In genomic region chr5:121543370-121543769, GRCm38 (mm10) we compare ENCODE assay signal across 33 mouse cellular contexts. TPM values are rescaled to one million over a fixed set of nuclear protein-coding genes. Genes with fewer than 3 reads are reported as not detected.
DNase-seq lines count a peak whose midpoint lies in the region; ATAC-seq and TF ChIP-seq lines count a peak whose summit lies in the region.
"Had no signal": no experiment of that assay in that cellular context is flagged by ENCODE, and none has a peak within 500 bp of the region (broad histone marks: within the 10 kb centered on the region; RNA-seq: fewer than 3 reads in every experiment).

No protein-coding gene starts in this region.

- no peaks in the 10 kb centered on the region for H3K27me3 ChIP-seq in hindbrain, embryonic 13.5 days
- H3K27me3 ChIP-seq in hindbrain, embryonic 10.5 days (ENCODE audit: insufficient read depth, poor library complexity, severe bottlenecking): no peaks in the 10 kb centered on the region
- no peaks in the 10 kb centered on the region for H3K27me3 ChIP-seq in lung, embryonic 15.5 days
- no peaks in the 10 kb centered on the region for H3K27me3 ChIP-seq in myocyte (ENCODE audit: control insufficient read depth, insufficient read depth, insufficient read length)
- no peaks in the 10 kb centered on the region for H3K27me3 ChIP-seq in forebrain, postnatal 0 days (ENCODE audit: insufficient read depth, low read length)
- H3K27me3 ChIP-seq: embryonic facial prominence, embryonic 15.5 days; heart, embryonic 13.5 days; hindbrain, embryonic 12.5 days; stomach, embryonic 15.5 days had no signal

- 87% methylated on average over 3 of the region's 3 CpGs for WGBS in hindbrain, embryonic 13.5 days
- WGBS in hindbrain, embryonic 10.5 days: 88% methylated on average over 3 of the region's 3 CpGs
- WGBS in lung, embryonic 15.5 days: 78% methylated on average over 3 of the region's 3 CpGs
- WGBS in lung, adult 2 months: 71% methylated on average over 3 of the region's 3 CpGs
- WGBS in forebrain, postnatal 0 days: 72% methylated on average over 3 of the region's 3 CpGs

- H3K36me3 ChIP-seq in hindbrain, embryonic 13.5 days: peaks cover 3% of the 10 kb centered on the region; the same call in 1 of the 2 replicates
- H3K36me3 ChIP-seq in hindbrain, embryonic 10.5 days: peaks cover 21% of the 10 kb centered on the region
- no peaks in the 10 kb centered on the region for H3K36me3 ChIP-seq in lung, embryonic 15.5 days
- H3K36me3 ChIP-seq in ES-E14 (ENCODE audit: control insufficient read depth, insufficient read depth, low read length, poor library complexity, severe bottlenecking): no peaks in the 10 kb centered on the region
- no peaks in the 10 kb centered on the region for H3K36me3 ChIP-seq in myocyte (ENCODE audit: control insufficient read depth, insufficient read depth)
- peaks cover 5% of the 10 kb centered on the region; the same call in 1 of the 2 replicates for H3K36me3 ChIP-seq in forebrain, postnatal 0 days (ENCODE audit: insufficient read depth)
- H3K36me3 ChIP-seq: hindbrain, embryonic 12.5 days; stomach, embryonic 15.5 days had no signal

- H3K4me3 ChIP-seq in hindbrain, embryonic 13.5 days: no peak overlapping the region
- no peak overlapping the region for H3K4me3 ChIP-seq in hindbrain, embryonic 10.5 days
- no peak overlapping the region for H3K4me3 ChIP-seq in lung, embryonic 15.5 days
- no peak overlapping the region for H3K4me3 ChIP-seq in lung, adult 2 months (replicated peaks; ENCODE audit: extremely low read depth, low read depth, low read length)
- no peak overlapping the region for H3K4me3 ChIP-seq in ES-E14 (ENCODE audit: insufficient read depth in 1 of 2, low read depth in 1 of 2, low read length in 2 of 2, poor library complexity in 1 of 2, severe bottlenecking in 1 of 2)
- H3K4me3 ChIP-seq in myocyte: no peak overlapping the region
- H3K4me3 ChIP-seq in forebrain, postnatal 0 days (ENCODE audit: low read depth, low read length): no peak overlapping the region

- H3ac ChIP-seq in myocyte (ENCODE audit: control insufficient read depth, insufficient read length): no peak overlapping the region

- H3K27ac ChIP-seq in hindbrain, embryonic 13.5 days: no peak overlapping the region
- no peak overlapping the region for H3K27ac ChIP-seq in hindbrain, embryonic 10.5 days
- no peak overlapping the region for H3K27ac ChIP-seq in lung, embryonic 15.5 days
- no peak overlapping the region for H3K27ac ChIP-seq in ES-E14 (ENCODE audit: insufficient read depth, low read depth, low read length, poor library complexity, severe bottlenecking)
- no peak overlapping the region for H3K27ac ChIP-seq in forebrain, postnatal 0 days (ENCODE audit: low read depth, low read length)
- H3K27ac ChIP-seq: embryonic facial prominence, embryonic 15.5 days; forebrain, embryonic 10.5 days; heart, embryonic 13.5 days; hindbrain, embryonic 12.5 days; limb, embryonic 10.5 days; stomach, embryonic 15.5 days had no signal

- ATAC-seq in hindbrain, embryonic 13.5 days (ENCODE audit: low FRiP score): no peak
- no peak for ATAC-seq in lung, embryonic 15.5 days (ENCODE audit: borderline replicate concordance, extremely low read depth, low FRiP score, low TSS enrichment)
- no peak for ATAC-seq in forebrain, postnatal 0 days
- ATAC-seq: activated CD4-positive, CD25-positive, alpha-beta regulatory T cell, adult 4 months; forebrain, embryonic 16.5 days; intestine, embryonic 16.5 days had no signal

- TF ChIP-seq CTCF in lung, adult 2 months (IDR thresholded peaks at IDR 0.05; ENCODE audit: insufficient read depth, low read length): no peak
- no peak for TF ChIP-seq CTCF in forebrain, postnatal 0 days (IDR thresholded peaks at IDR 0.05; ENCODE audit: low read depth)

- DNase-seq in hindbrain, embryonic 10.5 days (ENCODE audit: low spot score): no peak
- no peak for DNase-seq in lung, adult 2 months
- no peak for DNase-seq in ES-E14 (ENCODE audit: low read depth, low spot score)
- no peak for DNase-seq in forebrain, postnatal 0 days
- DNase-seq in right cerebral cortex, adult 2 months (ENCODE audit: low spot score in 2 of 2): no peak
- DNase-seq: cerebellum, adult 2 months; cerebellum, postnatal 25 days; embryo, embryonic 11 days; gastrocnemius, postnatal 14 days; heart, adult 18-20 months; heart, postnatal 14 days; kidney, adult 9 months; kidney, postnatal 14 days; right cerebral cortex, adult 18-20 months; thymus, postnatal 36 days had no signal

- H3K4me2 ChIP-seq in hindbrain, embryonic 13.5 days: no peak overlapping the region
- H3K4me2 ChIP-seq in lung, embryonic 15.5 days: peak overlapping the region; percentile 79; the same call in 1 of the 2 replicates
- H3K4me2 ChIP-seq in myocyte (ENCODE audit: low read depth): peak overlapping the region; percentile 84
- H3K4me2 ChIP-seq in forebrain, postnatal 0 days (ENCODE audit: low read depth): no peak overlapping the region; the same call in 1 of the 2 replicates

- H3K9ac ChIP-seq in hindbrain, embryonic 13.5 days: peak overlapping the region; percentile 46; the same call in 1 of the 2 replicates
- H3K9ac ChIP-seq in lung, embryonic 15.5 days: no peak overlapping the region
- no peak overlapping the region for H3K9ac ChIP-seq in ES-E14 (ENCODE audit: insufficient read depth, low read depth, low read length, poor library complexity, severe bottlenecking)
- H3K9ac ChIP-seq in forebrain, postnatal 0 days: no peak overlapping the region
- H3K9ac ChIP-seq: embryonic facial prominence, embryonic 15.5 days; heart, embryonic 13.5 days; stomach, embryonic 15.5 days had no signal

- no peaks in the 10 kb centered on the region for H3K9me3 ChIP-seq in hindbrain, embryonic 13.5 days
- no peaks in the 10 kb centered on the region for H3K9me3 ChIP-seq in hindbrain, embryonic 10.5 days
- no peaks in the 10 kb centered on the region for H3K9me3 ChIP-seq in lung, embryonic 15.5 days
- no peaks in the 10 kb centered on the region for H3K9me3 ChIP-seq in ES-E14 (ENCODE audit: control insufficient read depth, insufficient read depth, low read depth, low read length)
- H3K9me3 ChIP-seq in forebrain, postnatal 0 days (ENCODE audit: low read length): no peaks in the 10 kb centered on the region
- H3K9me3 ChIP-seq: embryonic facial prominence, embryonic 15.5 days; forebrain, embryonic 10.5 days; heart, embryonic 13.5 days; hindbrain, embryonic 12.5 days; limb, embryonic 10.5 days; stomach, embryonic 15.5 days had no signal

- in situ Hi-C loops in ES-E14 (cut with MboI; ENCODE audit: low sequenced_read_pairs in 2 of 2, unreplicated experiment in 2 of 2): no loop called here

- no peak for TF ChIP-seq POLR2A in lung, adult 2 months (IDR thresholded peaks at IDR 0.05; ENCODE audit: borderline replicate concordance, extremely low read depth, low read depth, low read length)
- TF ChIP-seq POLR2A in myocyte (IDR thresholded peaks at IDR 0.05; ENCODE audit: insufficient read length, low read depth): no peak

- peaks cover 64% of the 10 kb centered on the region for H3K79me2 ChIP-seq in myocyte (ENCODE audit: control insufficient read depth, insufficient read depth)

- peaks cover 38% of the 10 kb centered on the region for H3K4me1 ChIP-seq in hindbrain, embryonic 13.5 days (replicated peaks)
- H3K4me1 ChIP-seq in hindbrain, embryonic 10.5 days (replicated peaks): peaks cover 29% of the 10 kb centered on the region
- peaks cover 19% of the 10 kb centered on the region for H3K4me1 ChIP-seq in lung, embryonic 15.5 days
- H3K4me1 ChIP-seq in lung, adult 2 months (ENCODE audit: control insufficient read depth, insufficient read depth, low read length): peaks cover 10% of the 10 kb centered on the region; the same call in 1 of the 2 replicates
- H3K4me1 ChIP-seq in ES-E14 (ENCODE audit: control insufficient read depth in 2 of 2, insufficient read depth in 2 of 2, low read length in 2 of 2, poor library complexity in 1 of 2): peaks cover 5 to 9% of the 10 kb centered on the region in 2 experiments; a peak in 3 of 4 replicates
- H3K4me1 ChIP-seq in forebrain, postnatal 0 days (ENCODE audit: insufficient read depth): peaks cover 10% of the 10 kb centered on the region

RNA-seq across cellular contexts. Expression of gene Adam1a, which starts 1.9 kb away (rescaled TPM):
- polyA plus RNA-seq in hindbrain, embryonic 13.5 days (2015; fragmentation: Nextera tagmentation; extraction: Ambion mirVana): 3.9 TPM in 2 replicates
- 1.3 and 2.2 TPM in 2 replicates for polyA plus RNA-seq in hindbrain, embryonic 10.5 days (2016; fragmentation: Nextera tagmentation; extraction: Ambion mirVana)
- polyA plus RNA-seq in lung, embryonic 15.5 days (2015; fragmentation: Nextera tagmentation; extraction: Ambion mirVana): 1.1 and 1.5 TPM in 2 replicates
- 4.4 and 5.7 TPM in 2 replicates for polyA plus RNA-seq in lung, adult 2 months (2012; rRNA removed)
- 6.1 and 6.3 TPM in 2 replicates for total RNA-seq in ES-E14 (2012; rRNA removed)
- 0.77 TPM for polyA plus RNA-seq in myocyte (2012; fragmentation: generic; extraction: Trizol)
- total RNA-seq in forebrain, postnatal 0 days (2014; rRNA removed): 16.2 and 20.1 TPM in 2 replicates
- 0.55 and 1.3 TPM in 2 replicates for polyA plus RNA-seq in forebrain, postnatal 0 days (2015; fragmentation: Nextera tagmentation; extraction: Ambion mirVana)

RNA-seq across cellular contexts. Expression of gene Gm42878, which starts 1.9 kb away (rescaled TPM):
- polyA plus RNA-seq in hindbrain, embryonic 13.5 days (2015; fragmentation: Nextera tagmentation; extraction: Ambion mirVana): not detected in 2 replicates
- polyA plus RNA-seq in hindbrain, embryonic 10.5 days (2016; fragmentation: Nextera tagmentation; extraction: Ambion mirVana): not detected in 2 replicates
- polyA plus RNA-seq in lung, embryonic 15.5 days (2015; fragmentation: Nextera tagmentation; extraction: Ambion mirVana): not detected in 2 replicates
- 0.28 TPM in 1 of 2 replicates, not detected in the other for polyA plus RNA-seq in lung, adult 2 months (2012; rRNA removed)
- not detected in 2 replicates for total RNA-seq in ES-E14 (2012; rRNA removed)
- polyA plus RNA-seq in myocyte (2012; fragmentation: generic; extraction: Trizol): 0.13 TPM
- total RNA-seq in forebrain, postnatal 0 days (2014; rRNA removed): 0.24 and 0.31 TPM in 2 replicates
- polyA plus RNA-seq in forebrain, postnatal 0 days (2015; fragmentation: Nextera tagmentation; extraction: Ambion mirVana): 0.43 TPM in 1 of 2 replicates, not detected in the other
- total RNA-seq: adrenal gland, postnatal 14 days; gastrocnemius, postnatal 14 days; heart, adult 18-20 months; heart, postnatal 14 days; layer of hippocampus, adult 18-20 months; layer of hippocampus, postnatal 25 days; megakaryocyte-erythroid progenitor cell, adult 5-6 weeks had no signal
- polyA plus RNA-seq: activated CD4-positive, CD25-positive, alpha-beta regulatory T cell, adult 4 months; embryonic facial prominence, embryonic 15.5 days; forebrain, embryonic 10.5 days; forebrain, embryonic 16.5 days; heart, embryonic 13.5 days; hindbrain, embryonic 12.5 days; intestine, embryonic 16.5 days; limb, embryonic 10.5 days; liver, adult 2 months; neural tube, embryonic 11.5 days; stomach, embryonic 15.5 days had no signal

RNA-seq across cellular contexts. Expression of gene Mapkapk5, which starts 2.3 kb away (rescaled TPM):
- 55.0 and 59.7 TPM in 2 replicates for polyA plus RNA-seq in hindbrain, embryonic 13.5 days (2015; fragmentation: Nextera tagmentation; extraction: Ambion mirVana)
- polyA plus RNA-seq in hindbrain, embryonic 10.5 days (2016; fragmentation: Nextera tagmentation; extraction: Ambion mirVana): 48.8 and 53.9 TPM in 2 replicates
- 48.2 and 49.2 TPM in 2 replicates for polyA plus RNA-seq in lung, embryonic 15.5 days (2015; fragmentation: Nextera tagmentation; extraction: Ambion mirVana)
- 20.6 and 36.8 TPM in 2 replicates for polyA plus RNA-seq in lung, adult 2 months (2012; rRNA removed)
- 94.3 and 111 TPM in 2 replicates for total RNA-seq in ES-E14 (2012; rRNA removed)
- 100 TPM for polyA plus RNA-seq in myocyte (2012; fragmentation: generic; extraction: Trizol)
- total RNA-seq in forebrain, postnatal 0 days (2014; rRNA removed): 83.1 and 99.3 TPM in 2 replicates
- polyA plus RNA-seq in forebrain, postnatal 0 days (2015; fragmentation: Nextera tagmentation; extraction: Ambion mirVana): 47.5 and 50.1 TPM in 2 replicates

RNA-seq across cellular contexts. Expression of gene Adam1b, which starts 40.1 kb away (rescaled TPM):
- 0.13 TPM in 1 of 2 replicates, not detected in the other for polyA plus RNA-seq in hindbrain, embryonic 13.5 days (2015; fragmentation: Nextera tagmentation; extraction: Ambion mirVana)
- 0.08 TPM in 1 of 2 replicates, not detected in the other for polyA plus RNA-seq in hindbrain, embryonic 10.5 days (2016; fragmentation: Nextera tagmentation; extraction: Ambion mirVana)
- polyA plus RNA-seq in lung, embryonic 15.5 days (2015; fragmentation: Nextera tagmentation; extraction: Ambion mirVana): not detected in 2 replicates
- polyA plus RNA-seq in lung, adult 2 months (2012; rRNA removed): not detected in 2 replicates
- total RNA-seq in ES-E14 (2012; rRNA removed): 0.09 TPM in 1 of 2 replicates, not detected in the other
- 0.02 TPM for polyA plus RNA-seq in myocyte (2012; fragmentation: generic; extraction: Trizol)
- total RNA-seq in forebrain, postnatal 0 days (2014; rRNA removed): not detected in 2 replicates
- polyA plus RNA-seq in forebrain, postnatal 0 days (2015; fragmentation: Nextera tagmentation; extraction: Ambion mirVana): not detected in 2 replicates
- total RNA-seq: adrenal gland, postnatal 14 days; gastrocnemius, postnatal 14 days; heart, adult 18-20 months; heart, postnatal 14 days; liver, adult 2 months had no signal
- polyA plus RNA-seq: activated CD4-positive, CD25-positive, alpha-beta regulatory T cell, adult 4 months; cerebellum, adult 2 months; embryonic facial prominence, embryonic 15.5 days; forebrain, embryonic 10.5 days; hindbrain, embryonic 12.5 days; intestine, embryonic 16.5 days; limb, embryonic 10.5 days; liver, adult 2 months; neural tube, embryonic 11.5 days had no signal

RNA-seq across cellular contexts. Expression of gene Aldh2, which starts 50.3 kb away (rescaled TPM):
- polyA plus RNA-seq in hindbrain, embryonic 13.5 days (2015; fragmentation: Nextera tagmentation; extraction: Ambion mirVana): 104 and 109 TPM in 2 replicates
- polyA plus RNA-seq in hindbrain, embryonic 10.5 days (2016; fragmentation: Nextera tagmentation; extraction: Ambion mirVana): 123 and 124 TPM in 2 replicates
- polyA plus RNA-seq in lung, embryonic 15.5 days (2015; fragmentation: Nextera tagmentation; extraction: Ambion mirVana): 319 and 330 TPM in 2 replicates
- 1,209 and 1,438 TPM in 2 replicates for polyA plus RNA-seq in lung, adult 2 months (2012; rRNA removed)
- 157 and 238 TPM in 2 replicates for total RNA-seq in ES-E14 (2012; rRNA removed)
- polyA plus RNA-seq in myocyte (2012; fragmentation: generic; extraction: Trizol): 210 TPM
- 68.1 and 77.2 TPM in 2 replicates for total RNA-seq in forebrain, postnatal 0 days (2014; rRNA removed)
- polyA plus RNA-seq in forebrain, postnatal 0 days (2015; fragmentation: Nextera tagmentation; extraction: Ambion mirVana): 89.0 and 115 TPM in 2 replicates

Comparison
In these comparisons a context has a peak if more than half of its experiments do, and no peak if none do; other contexts are left out.
1. H3K4me2 ChIP-seq: peak in lung, embryonic 15.5 days (single experiment) and myocyte (single experiment); none in hindbrain, embryonic 13.5 days (single experiment) and forebrain, postnatal 0 days (single experiment).